Mouse (Mus musculus) embryonic stem cell, embryonic (primary cell): ENCODE measurements around the gene Lrrc75a.

Source experiments
- CTCF ChIA-PET, 4 experiments: fragments of 300-600 bp in 2 of 4; fragments of 350-600 bp in 2 of 4; sonication (Branson Sonifier 250); formaldehyde crosslinking; loops; one replicate each; lab custom pipeline; 2022; ENCODE audit warnings: inconsistent platforms in 2 of 4; lab: Charles Lee
- POLR2A ChIA-PET, 4 experiments: fragments of 300-600 bp in 2 of 4; fragments of 350-600 bp in 2 of 4; sonication (Branson Sonifier 250); formaldehyde crosslinking; loops; one replicate each; lab custom pipeline; 2022; ENCODE audit warnings: antibody characterized with exemption in 4 of 4, inconsistent platforms in 1 of 4; lab: Charles Lee

Lrrc75a gene

GRCm38 (mm10) chr11:62591904-62592575 is 56.3 kb downstream of the Lrrc75a start:
- ChIA-PET CTCF (interaction anchor here in 3 of 4 experiments (0.6 to 1.0 kb wide), 3 partner anchors 17 to 1287 kb away, joined by 3 to 5 read pairs (median 4); partner anchors contain the start of gene Trpv2 (in 1 of the 3)), POLR2A (interaction anchor here (0.6 to 33.5 kb wide), 16 partner anchors 9 to 41 kb away, joined by 3 to 727 read pairs (median 6); partner anchors contain the start of genes Trpv2 (in 1 of the 4) and Ubb (in 1 of the 4))

- CTCF ChIA-PET: interaction anchor here in 1 of 4 experiments (1.6 kb wide), 1 partner anchor 23 kb away, joined by 4 read pairs; no protein-coding TSS in a partner anchor
- POLR2A ChIA-PET: interaction anchor here (0.5 to 33.5 kb wide), 23 partner anchors 10 to 562 kb away, joined by 3 to 727 read pairs (median 6); partner anchors contain the start of genes Ubb (in 4 of the 4) and Trpv2 (in 2 of the 4)
Measured at GRCm38 (mm10) chr11:62591026-62591425, 57.3 kb downstream of the Lrrc75a start.

- POLR2A ChIA-PET: interaction anchor here in 3 of 4 experiments (0.9 to 33.5 kb wide), 12 partner anchors 11 to 99 kb away, joined by 3 to 727 read pairs (median 6); partner anchors contain the start of genes Ubb (in 2 of the 3) and Trpv2 (in 1 of the 3)
- CTCF ChIA-PET: interaction anchor here in 2 of 4 experiments (0.6 to 1.6 kb wide), 3 partner anchors 14 to 200 kb away, joined by 3 to 4 read pairs (median 3); no protein-coding TSS in a partner anchor
Measured at GRCm38 (mm10) chr11:62589391-62589790, 58.9 kb downstream of the Lrrc75a start.

GRCm38 (mm10) chr11:62587034-62587433 is 61.3 kb downstream of the Lrrc75a start:
- POLR2A ChIA-PET: interaction anchor here in 3 of 4 experiments (0.6 to 33.5 kb wide), 8 partner anchors 10 to 106 kb away, joined by 3 to 727 read pairs (median 8); partner anchors contain the start of gene Ubb (in 1 of the 3)

GRCm38 (mm10) chr11:62584671-62585206 is 63.6 kb downstream of the Lrrc75a start:
- ChIA-PET CTCF (interaction anchor here in 2 of 4 experiments (0.7 kb wide), 2 partner anchors 37 to 47 kb away, joined by 3 to 7 read pairs; no protein-coding TSS in a partner anchor), POLR2A (interaction anchor here in 3 of 4 experiments (0.7 to 33.5 kb wide), 15 partner anchors 9 to 186 kb away, joined by 3 to 727 read pairs (median 5); partner anchors contain the start of gene Ubb (in 1 of the 3))

More at GRCm38 (mm10) chr11:62587034-62587433, 61.3 kb downstream of the Lrrc75a start:
- CTCF ChIA-PET: no interaction called here

GRCm38 (mm10) chr11:62583031-62583430 is 65.3 kb downstream of the Lrrc75a start:
- POLR2A ChIA-PET: interaction anchor here (0.5 to 33.5 kb wide), 23 partner anchors 9 to 88 kb away, joined by 3 to 727 read pairs (median 5); partner anchors contain the start of genes Ubb (in 3 of the 4) and Trpv2 (in 1 of the 4)

GRCm38 (mm10) chr11:62576530-62577152 is 71.7 kb downstream of the Lrrc75a start:
- POLR2A ChIA-PET: interaction anchor here in 3 of 4 experiments (0.6 to 33.5 kb wide), 18 partner anchors 10 to 66 kb away, joined by 3 to 727 read pairs (median 10); partner anchors contain the start of genes Ubb (in 3 of the 3) and Cenpv (in 1 of the 3)
- CTCF ChIA-PET: no interaction called here

More at GRCm38 (mm10) chr11:62583031-62583430, 65.3 kb downstream of the Lrrc75a start:
- CTCF ChIA-PET: interaction anchor here (0.6 to 1.2 kb wide), 4 partner anchors 9 to 586 kb away, joined by 4 to 5 read pairs (median 4); partner anchors contain the start of gene Trpv2 (in 1 of the 4)

- POLR2A ChIA-PET: interaction anchor here (0.6 to 33.5 kb wide), 42 partner anchors 8 to 360 kb away, joined by 3 to 727 read pairs (median 5); partner anchors contain the start of genes Ubb (in 3 of the 4), Cenpv (in 1 of the 4), Ncor1 (in 1 of the 4) and Pigl (in 1 of the 4)
- CTCF ChIA-PET: interaction anchor here (0.6 to 1.7 kb wide), 12 partner anchors 11 to 326 kb away, joined by 3 to 8 read pairs (median 3); no protein-coding TSS in a partner anchor
Measured at GRCm38 (mm10) chr11:62575659-62576438, 72.5 kb downstream of the Lrrc75a start.

- CTCF ChIA-PET: interaction anchor here (0.5 to 1.7 kb wide), 18 partner anchors 8 to 325 kb away, joined by 3 to 8 read pairs (median 3); no protein-coding TSS in a partner anchor
Measured at GRCm38 (mm10) chr11:62575297-62575658, 73.0 kb downstream of the Lrrc75a start.

GRCm38 (mm10) chr11:62574703-62575085 is 73.6 kb downstream of the Lrrc75a start:
- POLR2A ChIA-PET: interaction anchor here (0.6 to 33.5 kb wide), 39 partner anchors 9 to 133 kb away, joined by 3 to 727 read pairs (median 5); partner anchors contain the start of genes Ubb (in 4 of the 4), Ncor1 (in 1 of the 4) and Pigl (in 1 of the 4)

More at GRCm38 (mm10) chr11:62575297-62575658, 73.0 kb downstream of the Lrrc75a start:
- POLR2A ChIA-PET: interaction anchor here (0.6 to 33.5 kb wide), 40 partner anchors 9 to 360 kb away, joined by 3 to 727 read pairs (median 6); partner anchors contain the start of genes Ubb (in 3 of the 4), Ncor1 (in 1 of the 4) and Pigl (in 1 of the 4)

GRCm38 (mm10) chr11:62573959-62574702 is 74.2 kb downstream of the Lrrc75a start, which contains the start of gene Trpv2:
Gene Trpv2 (plus strand): TSS chr11:62574486.
- POLR2A ChIA-PET: interaction anchor here (0.6 to 33.5 kb wide), 32 partner anchors 9 to 89 kb away, joined by 3 to 727 read pairs (median 6); partner anchors contain the start of gene Ubb (in 4 of the 4)
- CTCF ChIA-PET: interaction anchor here in 3 of 4 experiments (0.6 to 1.7 kb wide), 8 partner anchors 9 to 1767 kb away, joined by 3 to 8 read pairs (median 4); no protein-coding TSS in a partner anchor

More at GRCm38 (mm10) chr11:62574703-62575085, 73.6 kb downstream of the Lrrc75a start:
- CTCF ChIA-PET: interaction anchor here (0.5 to 1.7 kb wide), 17 partner anchors 8 to 325 kb away, joined by 3 to 8 read pairs (median 3); no protein-coding TSS in a partner anchor

GRCm38 (mm10) chr11:62568300-62568699 is 80.0 kb downstream of the Lrrc75a start:
- ChIA-PET POLR2A (interaction anchor here (0.6 to 33.5 kb wide), 16 partner anchors 12 to 267 kb away, joined by 3 to 727 read pairs (median 4); partner anchors contain the start of gene Ubb (in 3 of the 4)), CTCF (interaction anchor here in 1 of 4 experiments (1.3 kb wide), 1 partner anchor 45 kb away, joined by 3 read pairs; no protein-coding TSS in a partner anchor)

GRCm38 (mm10) chr11:62566211-62566610 is 82.1 kb downstream of the Lrrc75a start:
- ChIA-PET CTCF (interaction anchor here in 1 of 4 experiments (2.3 kb wide), 1 partner anchor 9 kb away, joined by 8 read pairs; no protein-coding TSS in a partner anchor), POLR2A (interaction anchor here in 3 of 4 experiments (1.1 to 33.5 kb wide), 11 partner anchors 10 to 42 kb away, joined by 3 to 727 read pairs (median 20); partner anchors contain the start of gene Ubb (in 3 of the 3))

- POLR2A ChIA-PET: interaction anchor here (0.6 to 33.5 kb wide), 20 partner anchors 9 to 53 kb away, joined by 3 to 727 read pairs (median 6); partner anchors contain the start of genes Ubb (in 3 of the 4) and Cenpv (in 1 of the 4)
Measured at GRCm38 (mm10) chr11:62565747-62566146, 82.6 kb downstream of the Lrrc75a start.

GRCm38 (mm10) chr11:62563590-62563989 is 84.7 kb downstream of the Lrrc75a start:
- ChIA-PET CTCF (no interaction called here), POLR2A (interaction anchor here (0.6 to 33.5 kb wide), 9 partner anchors 9 to 43 kb away, joined by 3 to 727 read pairs (median 4); partner anchors contain the start of gene Ubb (in 2 of the 4))

More at GRCm38 (mm10) chr11:62565747-62566146, 82.6 kb downstream of the Lrrc75a start:
- CTCF ChIA-PET: interaction anchor here in 1 of 4 experiments (0.7 to 2.3 kb wide), 2 partner anchors 9 to 125 kb away, joined by 3 to 8 read pairs; no protein-coding TSS in a partner anchor
